Mouse (Mus musculus) spleen, adult 2 months (tissue): ENCODE results near the gene Cdk10. TPM values are rescaled to one million over a fixed set of nuclear protein-coding genes. Genes with fewer than 3 reads are reported as not detected.

Experiments
- DNase-seq, 2 experiments: peaks; one replicate each; pipeline versions ENCODE4 v3.0.0 to v3.0.0-alpha.2; 2012 to 2021; ENCODE audit warnings: low spot score in 2 of 2, low read depth in 1 of 2
- H3K27ac ChIP-seq: fragments of 200-500 bp; 2 replicates; pipeline ENCODE4 v1.5.1; 2012; ENCODE audit warnings: low read length, inconsistent platforms; ENCODE audit not compliant: insufficient read depth
- H3K27me3 ChIP-seq: fragments of 200-500 bp; 2 replicates; pipeline ENCODE4 v1.6.1; 2012; ENCODE audit warnings: mild to moderate bottlenecking, moderate library complexity, low read length, inconsistent platforms; ENCODE audit not compliant: control insufficient read depth, insufficient read depth
- H3K36me3 ChIP-seq: fragments of 200-500 bp; 2 replicates; pipeline ENCODE4 v1.6.1; 2012; ENCODE audit warnings: mild to moderate bottlenecking, low read length, inconsistent platforms; ENCODE audit not compliant: control insufficient read depth, insufficient read depth
- H3K4me1 ChIP-seq: fragments of 200-500 bp; 2 replicates; pipeline ENCODE4 v1.6.1; 2011; ENCODE audit warnings: inconsistent platforms; ENCODE audit not compliant: control insufficient read depth, insufficient read depth, insufficient read length
- H3K4me3 ChIP-seq: fragments of 200-500 bp; 2 replicates; pipeline ENCODE4 v1.5.1; 2011; ENCODE audit warnings: mild to moderate bottlenecking, inconsistent platforms; ENCODE audit not compliant: insufficient read depth, insufficient read length; ENCODE audit errors: extremely low read depth
- CTCF ChIP-seq: fragments of 200-500 bp; IDR thresholded peaks from 2 replicates; pipeline ENCODE4 v1.5.1; 2011; ENCODE audit warnings: mild to moderate bottlenecking, inconsistent platforms; ENCODE audit not compliant: insufficient read depth, insufficient read length, insufficient replicate concordance; ENCODE audit errors: extremely low read depth
- POLR2A ChIP-seq: fragments of 200-500 bp; IDR thresholded peaks from 2 replicates; pipeline ENCODE4 v1.6.1; 2011; ENCODE audit warnings: low read depth, low read length, inconsistent platforms
- whole genome bisulfite sequencing: fragments of 180-500 bp; shearing (Covaris S2); methylation state at CpG from one replicate; pipeline ENCODE4 v1.1.7; 2018; 5-methylcytosine and 5-hydroxymethylcytosine counted together
- polyA plus RNA-seq: library from polyadenylated mRNA; depleted of rRNA; stranded (reverse); fragments of >200 nt; gene quantifications from 2 replicates; pipeline ENCODE4 v1.2.3, GENCODE M21; 2012; rRNA removed

Gene Cdk10
- polyA plus RNA-seq, 1 experiment, result 39.2 TPM

GRCm38 (mm10) chr8:123280302-123281094 lies 55.9 kb downstream of the Cdk10 start:
- no peak for TF ChIP-seq CTCF
- TF ChIP-seq POLR2A, result no peak
- peaks cover 2% of the 10 kb centered on the region for H3K36me3 ChIP-seq
- H3K4me3 ChIP-seq, result no peak overlapping the region
- H3K4me1 ChIP-seq, result peaks cover 7% of the 10 kb centered on the region; the same call in 1 of the 2 replicates
- 88% methylated on average over 13 of the region's 13 CpGs for WGBS
- no peak for DNase-seq
- H3K27me3 ChIP-seq, result no peaks in the 10 kb centered on the region
- no peak overlapping the region for H3K27ac ChIP-seq

Other genes starting within 250 kb of the Cdk10 start
- 76.3 and 77.7 TPM in 2 replicates for gene Ankrd11, start 182.6 kb upstream of the Cdk10 start, polyA plus RNA-seq
- gene Spg7, start 161.9 kb upstream of the Cdk10 start, polyA plus RNA-seq, result 62.6 and 74.1 TPM in 2 replicates
- gene Rpl13, start 122.5 kb upstream of the Cdk10 start, polyA plus RNA-seq, result 2,207 and 4,905 TPM in 2 replicates
- gene Cpne7, start 107.5 kb upstream of the Cdk10 start, polyA plus RNA-seq, result 2.5 and 2.9 TPM in 2 replicates
- gene Sult5a1, start 66.5 kb upstream of the Cdk10 start, polyA plus RNA-seq, result 0.42 and 0.92 TPM in 2 replicates
- gene Dpep1, start 38.6 kb upstream of the Cdk10 start, polyA plus RNA-seq, result 1.3 and 1.6 TPM in 2 replicates
- 70.5 and 85.0 TPM in 2 replicates for gene Chmp1a, start 12.1 kb upstream of the Cdk10 start, polyA plus RNA-seq
- 0.09 and 0.42 TPM in 2 replicates for gene Spata33, start 12.0 kb upstream of the Cdk10 start, polyA plus RNA-seq
- 12.1 and 13.9 TPM in 2 replicates for gene Spata2l, start 11.4 kb downstream of the Cdk10 start, polyA plus RNA-seq
- gene Zfp276, start 29.4 kb downstream of the Cdk10 start, polyA plus RNA-seq, result 32.6 and 38.7 TPM in 2 replicates
- 55.7 and 110 TPM in 2 replicates for gene Vps9d1, start 29.5 kb downstream of the Cdk10 start, polyA plus RNA-seq
- 55.7 and 76.1 TPM in 2 replicates for gene Fanca, start 93.7 kb downstream of the Cdk10 start, polyA plus RNA-seq
- gene Spire2, start 107.9 kb downstream of the Cdk10 start, polyA plus RNA-seq, result 0.88 and 1.1 TPM in 2 replicates
- 137 and 149 TPM in 2 replicates for gene Tcf25, start 148.9 kb downstream of the Cdk10 start, polyA plus RNA-seq
- gene Mc1r, start 182.3 kb downstream of the Cdk10 start, polyA plus RNA-seq, result not detected in 2 replicates
- 2.7 and 3.9 TPM in 2 replicates for gene Tubb3, start 186.6 kb downstream of the Cdk10 start, polyA plus RNA-seq
- gene Def8, start 198.7 kb downstream of the Cdk10 start, polyA plus RNA-seq, result 13.5 and 14.9 TPM in 2 replicates